Mouse (Mus musculus) G1E-ER4 (cell line): ENCODE measurements around the gene Ascl1. TPM values are rescaled to one million over a fixed set of nuclear protein-coding genes. Genes with fewer than 3 reads are reported as not detected.

Source experiments
- GATA1 ChIP-seq: IDR thresholded peaks from one replicate; pipeline ENCODE4 v1.8.0; 2012; ENCODE audit warnings: low read length, inconsistent platforms
- polyA plus RNA-seq: library from polyadenylated mRNA; stranded (reverse); fragments of >175 nt; gene quantifications from 2 replicates; pipeline ENCODE4 v1.2.3, GENCODE M21; 2012

Gene Ascl1
- not detected in 2 replicates for polyA plus RNA-seq

GRCm38 (mm10) chr10:87493576-87493975 lies at the start of gene Ascl1:
TSS of gene Ascl1 (minus strand) at chr10:87493660.
- no peak for TF ChIP-seq GATA1

GRCm38 (mm10) chr10:87534172-87534571 lies 40.7 kb upstream of the Ascl1 start:
- TF ChIP-seq GATA1 = no peak

- TF ChIP-seq GATA1 = no peak
These were observed 28.2 kb upstream of the Ascl1 start, which contains the start of gene Pah for GRCm38 (mm10) chr10:87521646-87522045. TSS of gene Pah (plus strand) at chr10:87521795.

DNA sequence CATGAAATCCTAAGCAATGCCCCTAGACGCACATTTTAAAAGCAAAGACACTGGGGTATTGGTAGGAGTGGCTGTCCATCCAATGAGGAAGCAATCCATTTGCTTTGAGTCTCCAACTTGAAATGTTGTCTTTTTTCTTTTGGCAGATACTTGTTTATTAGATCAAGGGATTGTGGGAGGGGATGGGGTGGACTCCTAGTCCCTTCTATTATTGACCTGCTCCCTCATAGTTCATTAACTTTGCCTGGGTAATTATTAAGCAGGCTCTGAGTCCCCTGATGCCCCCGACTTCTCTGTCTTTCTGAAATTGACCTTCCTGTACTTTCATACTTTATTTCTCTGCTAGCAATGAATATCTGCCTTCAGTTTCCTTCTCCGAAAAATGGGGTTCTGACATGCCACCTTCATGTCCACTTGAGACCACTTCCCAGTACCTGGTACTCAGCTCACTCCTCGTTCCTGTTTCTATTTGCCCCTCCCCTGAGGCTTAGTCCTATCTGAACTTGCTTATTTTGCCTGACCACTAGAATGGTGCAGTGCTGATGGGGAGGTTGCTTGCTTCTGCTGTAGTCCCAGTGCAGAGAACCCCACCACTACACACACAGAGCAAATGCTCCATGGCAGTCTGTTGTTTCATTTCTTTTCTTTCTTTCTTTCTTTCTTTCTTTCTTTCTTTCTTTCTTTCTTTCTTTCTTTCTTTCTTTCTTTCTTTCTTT lies 27.1 kb upstream of the Ascl1 start:
- no peak for TF ChIP-seq GATA1

GRCm38 (mm10) chr10:87518585-87518984 lies 25.1 kb upstream of the Ascl1 start:
- TF ChIP-seq GATA1 = no peak

GRCm38 (mm10) chr10:87513052-87513451 lies 19.6 kb upstream of the Ascl1 start:
- no peak for TF ChIP-seq GATA1

DNA sequence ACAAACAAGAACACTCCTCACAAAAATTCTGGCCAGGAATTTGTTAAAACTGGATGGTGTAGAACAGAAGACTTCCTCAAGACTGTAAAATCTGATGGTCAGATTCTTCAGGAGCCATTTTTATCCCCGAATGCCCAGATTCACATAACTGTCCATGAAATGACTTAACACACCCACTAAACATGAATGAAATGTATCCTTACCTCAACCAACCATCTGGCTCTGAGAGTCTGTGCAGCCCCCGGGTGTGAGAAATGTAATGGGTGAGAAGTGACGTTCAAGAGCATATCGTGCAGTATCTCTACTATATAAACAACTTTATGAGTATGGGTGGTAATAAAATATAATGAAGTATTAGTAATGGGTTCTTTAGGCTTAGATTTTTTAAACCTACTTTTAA lies 15.1 kb upstream of the Ascl1 start:
- TF ChIP-seq GATA1 = no peak

DNA sequence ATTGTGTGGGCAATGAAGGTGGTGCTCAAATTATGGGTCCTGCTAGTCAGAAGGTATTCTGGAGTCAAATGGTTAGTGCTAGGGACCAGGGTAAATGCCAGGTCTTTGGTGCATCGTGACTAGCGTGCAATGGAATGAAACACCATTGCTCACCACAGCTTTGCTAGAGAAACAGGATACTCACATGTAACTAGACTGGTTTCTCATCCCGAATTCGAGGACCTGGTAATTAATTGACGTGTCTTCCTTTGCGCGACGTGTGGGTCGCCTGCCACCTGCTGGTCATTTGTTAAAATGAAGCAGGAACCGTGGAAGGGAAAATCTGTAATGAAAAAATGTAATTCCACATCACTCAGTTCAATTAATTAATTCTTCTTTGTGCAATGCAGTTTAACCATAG lies 10.5 kb upstream of the Ascl1 start:
- TF ChIP-seq GATA1 = no peak

GRCm38 (mm10) chr10:87502283-87502682 lies 8.8 kb upstream of the Ascl1 start:
- no peak for TF ChIP-seq GATA1

DNA sequence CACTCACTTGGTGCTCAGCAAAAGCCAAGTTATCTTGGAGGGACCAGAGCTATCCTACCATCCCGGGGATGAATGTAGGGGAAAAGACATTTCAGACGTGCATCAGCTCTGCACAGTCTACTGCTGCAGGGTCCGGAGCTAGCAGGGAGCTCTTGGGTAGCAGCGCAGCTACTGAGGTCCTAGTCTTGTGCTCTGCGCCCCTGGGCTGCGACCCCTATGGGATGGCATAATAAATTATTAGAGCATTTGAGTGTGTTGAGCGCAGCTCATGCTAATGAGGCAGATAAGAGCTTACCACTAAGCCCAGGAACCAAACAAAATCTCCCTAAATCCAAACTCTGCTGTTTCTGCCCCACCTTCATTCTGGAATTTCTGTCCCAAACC lies 8.2 kb upstream of the Ascl1 start:
- no peak for TF ChIP-seq GATA1

- no peak for TF ChIP-seq GATA1
These were observed 7.6 kb upstream of the Ascl1 start for GRCm38 (mm10) chr10:87500926-87501658.

DNA sequence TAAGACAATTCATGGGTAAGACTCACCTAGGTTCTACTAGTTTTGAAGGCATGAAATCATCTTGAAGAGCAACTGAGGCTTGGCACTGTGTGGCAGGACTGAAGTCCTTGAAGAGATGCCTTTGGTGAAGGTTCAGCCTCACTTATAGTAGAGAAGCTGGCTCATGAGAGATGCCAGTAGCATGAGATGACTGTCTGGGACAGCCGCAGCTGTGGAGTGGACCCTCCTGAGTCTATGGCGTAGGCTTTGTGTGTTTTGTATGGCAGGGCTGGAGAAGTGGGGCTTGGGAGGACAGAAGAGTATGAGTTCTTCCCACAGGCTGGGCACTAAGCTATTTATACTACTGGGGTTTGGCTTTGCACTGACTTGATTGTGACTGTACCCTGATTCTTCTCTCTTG lies 3.6 kb upstream of the Ascl1 start:
- no peak for TF ChIP-seq GATA1

DNA sequence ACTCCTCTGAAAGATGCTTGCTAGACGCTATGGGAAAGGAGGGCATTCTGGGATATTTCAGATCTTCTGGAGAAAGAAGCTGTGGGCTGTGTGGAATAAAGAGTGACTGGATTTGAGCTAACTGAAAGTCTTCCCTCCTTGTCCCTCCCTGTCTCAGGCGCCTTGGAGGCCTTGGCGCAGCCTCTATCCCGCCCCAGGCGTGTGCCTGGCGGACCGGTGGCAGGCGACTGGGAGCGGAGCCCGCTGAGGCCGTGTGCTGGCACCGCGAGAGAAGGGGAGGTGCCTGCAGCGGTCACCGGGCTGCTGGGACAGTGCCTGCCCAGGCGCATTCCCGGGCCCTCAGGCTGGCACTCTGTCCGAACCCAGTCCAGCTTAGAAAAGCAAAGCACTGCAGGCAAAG lies 1.1 kb upstream of the Ascl1 start:
- no peak for TF ChIP-seq GATA1

- no peak for TF ChIP-seq GATA1
These were observed 716 bp upstream of the Ascl1 start for GRCm38 (mm10) chr10:87494176-87494575.

DNA sequence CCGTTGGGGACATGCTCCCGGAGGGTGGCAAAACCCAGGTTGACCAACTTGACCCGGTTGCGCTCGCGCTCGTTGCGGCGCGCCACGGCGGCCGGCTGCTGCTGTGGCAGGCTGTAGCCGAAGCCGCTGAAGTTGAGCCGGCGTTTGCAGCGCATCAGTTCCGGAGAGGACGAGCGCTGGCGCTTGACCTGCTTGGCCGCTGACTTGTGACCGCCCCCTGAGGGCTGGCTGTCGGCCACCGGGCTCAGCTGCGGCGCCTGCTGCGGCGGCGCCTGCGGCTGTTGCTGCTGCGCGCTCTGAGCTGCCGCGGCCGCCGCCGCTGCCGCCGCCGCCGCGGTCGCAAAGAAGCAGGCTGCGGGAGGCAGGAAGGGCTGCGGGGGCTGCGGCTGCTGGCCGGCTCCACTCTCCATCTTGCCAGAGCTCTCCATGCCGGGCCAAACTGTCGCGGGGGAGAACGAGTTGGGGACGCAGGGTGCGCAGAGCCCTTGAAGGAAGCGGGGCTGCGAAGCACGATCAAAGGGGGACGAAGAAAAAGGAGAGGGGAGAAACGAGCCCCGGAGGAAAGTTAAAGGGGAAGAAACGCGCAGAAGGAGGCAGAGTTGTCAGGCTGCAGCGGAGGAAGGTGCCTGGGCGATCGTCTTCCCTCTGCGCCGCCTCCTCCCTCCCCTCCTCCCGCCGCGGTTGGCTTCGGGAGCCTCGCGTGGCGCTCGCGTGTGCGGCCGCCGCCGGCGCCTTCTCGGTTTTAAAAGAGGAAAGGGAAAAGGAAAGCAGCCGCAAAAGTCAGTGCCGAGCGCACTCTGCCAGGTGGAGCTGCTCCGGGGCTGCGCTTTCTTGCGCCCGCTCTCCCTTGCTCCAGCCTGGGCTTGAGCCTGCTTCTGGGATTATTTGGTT lies 554 bp downstream of the Ascl1 start:
- TF ChIP-seq GATA1 = no peak

- TF ChIP-seq GATA1 = no peak
These were observed 1.2 kb downstream of the Ascl1 start for GRCm38 (mm10) chr10:87492332-87492660.
